Mouse (Mus musculus): ENCODE measurements around the gene Sart3.

DNA sequence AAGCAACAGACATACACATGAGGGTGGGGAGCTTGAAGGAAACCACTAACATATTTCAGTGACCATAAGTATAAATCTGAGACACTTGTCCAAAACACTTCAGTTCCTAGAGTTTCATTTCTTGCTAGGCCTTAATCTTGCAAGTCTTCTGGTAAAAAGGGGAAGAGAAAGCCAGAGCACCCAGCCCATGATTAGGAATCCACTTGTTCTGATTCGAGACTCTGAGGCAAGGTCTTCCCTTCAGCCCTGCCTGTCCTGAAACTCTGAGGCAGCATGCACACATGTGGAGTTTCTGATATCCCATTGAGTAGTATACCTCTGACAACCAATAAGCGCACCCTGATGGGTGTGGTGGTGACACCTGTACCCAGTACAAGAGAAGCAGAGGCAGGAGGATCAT, 10.7 kb downstream of the Sart3 start:
- TF ChIP-seq MYOD1 (IDR thresholded peaks at IDR 0.05; ENCODE audit: control insufficient read depth in 1 of 3, insufficient read length in 2 of 3, low read depth in 2 of 3) (no peak), POLR2A (IDR thresholded peaks at IDR 0.05; ENCODE audit: insufficient read length, low read depth) (no peak), SRF (IDR thresholded peaks at IDR 0.05; ENCODE audit: control insufficient read depth, insufficient read length, low read depth) (no peak), TCF12 (IDR thresholded peaks at IDR 0.05; ENCODE audit: insufficient read depth, poor library complexity, severe bottlenecking) (no peak), USF1 (IDR thresholded peaks at IDR 0.05; ENCODE audit: low read depth) (no peak), E2F4 (IDR thresholded peaks at IDR 0.05; ENCODE audit: insufficient read depth) (no peak), POLR2AphosphoS2 (IDR thresholded peaks at IDR 0.05; ENCODE audit: insufficient read length, low read depth) (no peak), MYOG (IDR thresholded peaks at IDR 0.05; ENCODE audit: control insufficient read depth in 1 of 3, insufficient read depth in 1 of 3, insufficient read length in 2 of 3, low read depth in 2 of 3) (no peak), CEBPB (IDR thresholded peaks at IDR 0.05; ENCODE audit: insufficient read depth, poor library complexity, severe bottlenecking) (no peak), MAX (IDR thresholded peaks at IDR 0.05; ENCODE audit: low read depth) (no peak), TCF3 (IDR thresholded peaks at IDR 0.05; ENCODE audit: insufficient read length, low read depth) (no peak)
